In the genomic region with DNA sequence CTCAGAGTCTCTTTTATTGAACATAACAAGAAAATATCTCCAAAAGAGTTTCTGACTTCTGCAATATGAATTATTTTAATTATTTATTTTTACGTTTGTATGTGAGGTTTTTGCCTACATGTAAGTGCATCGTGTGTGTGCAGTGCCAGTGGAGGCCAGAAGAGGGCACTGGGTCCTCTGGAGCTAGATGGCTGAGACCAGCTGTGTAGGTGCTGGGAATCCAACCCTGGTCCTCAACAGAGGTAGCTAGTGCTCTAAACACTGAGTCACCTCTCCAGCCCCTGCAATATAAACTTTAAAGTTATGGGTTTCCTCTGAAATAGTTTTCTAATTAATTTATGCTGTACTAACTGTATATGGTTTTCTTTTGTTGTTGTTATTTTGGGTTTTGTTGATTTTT, we compare ENCODE assay signal across 17 mouse cellular contexts. TPM values are rescaled to one million over a fixed set of nuclear protein-coding genes. Genes with fewer than 3 reads are reported as not detected.
"Had no signal": no experiment of that assay in that cellular context is flagged by ENCODE, and none has a peak within 500 bp of the region (broad histone marks: within the 10 kb centered on the region; RNA-seq: fewer than 3 reads in every experiment).

No protein-coding gene starts in this region.

- H3K4me3 ChIP-seq: kidney, embryonic 15.5 days; limb, embryonic 12.5 days; midbrain, embryonic 12.5 days; neural tube, embryonic 13.5 days; stomach, embryonic 15.5 days had no signal

- H3K9ac ChIP-seq: kidney, embryonic 15.5 days; limb, embryonic 12.5 days; liver, postnatal 0 days; midbrain, embryonic 12.5 days; neural tube, embryonic 13.5 days; stomach, embryonic 15.5 days had no signal

- H3K27me3 ChIP-seq: kidney, embryonic 15.5 days; limb, embryonic 12.5 days; neural tube, embryonic 13.5 days; stomach, embryonic 15.5 days had no signal

- H3K27ac ChIP-seq: kidney, embryonic 15.5 days; limb, embryonic 12.5 days; macrophage; midbrain, embryonic 12.5 days; neural tube, embryonic 13.5 days; stomach, embryonic 15.5 days had no signal

- H3K4me1 ChIP-seq: kidney, embryonic 15.5 days; limb, embryonic 12.5 days; midbrain, embryonic 12.5 days; neural tube, embryonic 13.5 days; stomach, embryonic 15.5 days had no signal

- ATAC-seq: intestine, embryonic 16.5 days; liver, postnatal 0 days; midbrain, embryonic 16.5 days had no signal

- DNase-seq: kidney, adult 2 months; kidney, postnatal 14 days; layer of hippocampus, adult 9-11 months; layer of hippocampus, postnatal 36 days; liver, postnatal 0 days; right cerebral cortex, postnatal 14 days; thymus, adult 18-20 months; thymus, postnatal 14 days had no signal

- H3K36me3 ChIP-seq: kidney, embryonic 15.5 days; limb, embryonic 12.5 days; midbrain, embryonic 12.5 days; neural tube, embryonic 13.5 days; stomach, embryonic 15.5 days had no signal

RNA-seq across cellular contexts. Expression of gene Tead1, which starts 43.2 kb away (rescaled TPM):
- total RNA-seq: megakaryocyte-erythroid progenitor cell, adult 5-6 weeks had no signal
- polyA plus RNA-seq: macrophage had no signal
